Mouse (Mus musculus) bone marrow, adult 2 months (tissue): ENCODE data around the gene Osbp2.

Source experiments
- CTCF ChIP-seq: fragments of 200-500 bp; IDR thresholded peaks from 2 replicates; pipeline ENCODE4 v1.5.1; 2011; ENCODE audit warnings: low read length, control low read depth; ENCODE audit not compliant: control insufficient read depth, insufficient read depth
- POLR2A ChIP-seq: fragments of 200-500 bp; IDR thresholded peaks from 2 replicates; pipeline ENCODE4 v1.6.1; 2011; ENCODE audit warnings: low read depth, mild to moderate bottlenecking, control low read depth, low read length, borderline replicate concordance; ENCODE audit not compliant: control insufficient read depth

DNA sequence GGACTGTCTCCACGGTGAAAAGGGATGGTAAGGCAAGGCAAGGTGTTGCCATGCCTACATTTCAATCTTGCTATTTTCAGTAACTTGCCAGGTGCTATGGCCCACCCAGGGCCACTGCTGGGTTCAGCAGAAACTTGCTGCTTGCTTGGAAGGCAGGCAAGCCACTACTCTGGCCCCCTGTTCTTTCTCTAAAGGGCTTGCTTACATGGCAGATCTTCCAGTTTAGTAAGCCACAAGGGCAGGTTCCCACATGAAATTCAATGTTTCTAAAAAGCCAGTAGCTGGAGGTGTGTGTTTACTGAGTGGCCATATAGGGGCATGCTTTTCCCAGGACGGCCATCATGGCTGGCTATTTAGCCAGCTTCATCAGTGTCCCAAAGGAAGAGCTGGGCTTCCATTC, 172.0 kb downstream of the Osbp2 start:
- TF ChIP-seq POLR2A (no peak), CTCF (no peak)
